Mouse (Mus musculus) E14TG2a.4 (cell line): ENCODE data around the gene Endou.

Experiments used
- CTCF ChIP-seq: conservative IDR thresholded peaks from 2 replicates; pipeline ENCODE4 v1.5.1; 2014; ENCODE audit warnings: low read length
- NANOG ChIP-seq: IDR thresholded peaks from 2 replicates; pipeline ENCODE4 v1.6.1; 2014; ENCODE audit warnings: borderline replicate concordance, low read length, mixed read lengths
- POU5F1 ChIP-seq: IDR thresholded peaks from 2 replicates; pipeline ENCODE4 v1.6.1; 2014; ENCODE audit warnings: low read length, borderline replicate concordance

GRCm38 (mm10) chr15:97742600-97742999 is 11.5 kb upstream of the Endou start:
- TF ChIP-seq CTCF (no peak), POU5F1 (no peak), NANOG (no peak)
